Mouse (Mus musculus): ENCODE measurements around the gene Slc12a9. TPM values are rescaled to one million over a fixed set of nuclear protein-coding genes. Genes with fewer than 3 reads are reported as not detected.

The Slc12a9 gene
- polyA plus RNA-seq, 1 experiment = 21.6 TPM

- DNase-seq (ENCODE audit: low read depth) = no peak
These were observed 13.6 kb upstream of the Slc12a9 start for GRCm38 (mm10) chr5:137346983-137347382.

GRCm38 (mm10) chr5:137346388-137346787, 13.0 kb upstream of the Slc12a9 start:
- DNase-seq (ENCODE audit: low read depth) = no peak

GRCm38 (mm10) chr5:137345821-137346220, 12.4 kb upstream of the Slc12a9 start:
- DNase-seq (ENCODE audit: low read depth) = no peak

GRCm38 (mm10) chr5:137343869-137344268, 10.5 kb upstream of the Slc12a9 start:
- no peak for DNase-seq (ENCODE audit: low read depth)

GRCm38 (mm10) chr5:137343412-137343811, 10.0 kb upstream of the Slc12a9 start:
- DNase-seq (ENCODE audit: low read depth) = no peak

- DNase-seq (ENCODE audit: low read depth) = no peak
These were observed 9.1 kb upstream of the Slc12a9 start for GRCm38 (mm10) chr5:137342407-137343012.

GRCm38 (mm10) chr5:137340222-137340621, 6.8 kb upstream of the Slc12a9 start:
- DNase-seq (ENCODE audit: low read depth) = no peak

GRCm38 (mm10) chr5:137339290-137339979, 6.0 kb upstream of the Slc12a9 start:
- no peak for DNase-seq (ENCODE audit: low read depth)

GRCm38 (mm10) chr5:137338663-137339289, 5.4 kb upstream of the Slc12a9 start:
- no peak for DNase-seq (ENCODE audit: low read depth)

- no peak for DNase-seq (ENCODE audit: low read depth)
These were observed 4.9 kb upstream of the Slc12a9 start for GRCm38 (mm10) chr5:137338256-137338655.

GRCm38 (mm10) chr5:137337190-137337589, 3.8 kb upstream of the Slc12a9 start:
- DNase-seq (ENCODE audit: low read depth) = no peak

- DNase-seq (ENCODE audit: low read depth) = no peak
These were observed 1.7 kb upstream of the Slc12a9 start for GRCm38 (mm10) chr5:137335066-137335465.

- no peak for DNase-seq (ENCODE audit: low read depth)
These were observed 920 bp upstream of the Slc12a9 start for GRCm38 (mm10) chr5:137334317-137334716.

- DNase-seq (ENCODE audit: low read depth) = no peak
These were observed 413 bp downstream of the Slc12a9 start for GRCm38 (mm10) chr5:137332857-137333511.

- no peak for DNase-seq (ENCODE audit: low read depth)
These were observed 2.5 kb downstream of the Slc12a9 start for GRCm38 (mm10) chr5:137330910-137331309.

GRCm38 (mm10) chr5:137320996-137321395, 12.4 kb downstream of the Slc12a9 start:
- DNase-seq (ENCODE audit: low read depth) = no peak

- DNase-seq (ENCODE audit: low read depth) = no peak
These were observed 14.8 kb downstream of the Slc12a9 start for GRCm38 (mm10) chr5:137318570-137318969.

GRCm38 (mm10) chr5:137317361-137317760, 16.0 kb downstream of the Slc12a9 start:
- DNase-seq (ENCODE audit: low read depth) = no peak

- no peak for DNase-seq (ENCODE audit: low read depth)
These were observed 18.1 kb downstream of the Slc12a9 start for GRCm38 (mm10) chr5:137315084-137315903.

- DNase-seq (ENCODE audit: low read depth) = no peak
These were observed 19.0 kb downstream of the Slc12a9 start, which contains the start of gene Trip6 for GRCm38 (mm10) chr5:137314193-137315083. Gene Trip6 (minus strand): TSS chr5:137314404.

Data from gonadal fat pad, adult 2 months (tissue).